Mouse (Mus musculus): ENCODE measurements around the gene Stim2.

Gene Stim2

DNA sequence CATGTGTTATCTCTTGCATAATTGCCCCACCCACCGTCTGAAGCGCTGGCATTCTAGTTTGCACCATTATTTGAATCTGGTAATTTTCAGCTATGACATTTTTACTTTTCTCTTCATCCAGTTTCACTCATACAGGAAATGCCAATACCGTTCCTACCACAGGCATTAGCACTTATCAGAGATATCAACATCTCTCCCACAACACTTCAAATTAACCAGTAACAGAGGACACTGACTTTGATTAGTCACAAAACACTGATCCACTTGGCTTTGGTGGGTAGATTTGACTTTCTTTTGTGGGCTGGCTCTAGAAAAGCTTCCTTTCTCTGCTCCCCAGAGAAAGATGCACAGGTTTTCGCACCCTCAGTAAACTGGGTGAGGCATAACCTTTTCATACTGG lies 3.7 kb upstream of the Stim2 start:
- no peak for DNase-seq (ENCODE audit: low read depth, low spot score)

DNA sequence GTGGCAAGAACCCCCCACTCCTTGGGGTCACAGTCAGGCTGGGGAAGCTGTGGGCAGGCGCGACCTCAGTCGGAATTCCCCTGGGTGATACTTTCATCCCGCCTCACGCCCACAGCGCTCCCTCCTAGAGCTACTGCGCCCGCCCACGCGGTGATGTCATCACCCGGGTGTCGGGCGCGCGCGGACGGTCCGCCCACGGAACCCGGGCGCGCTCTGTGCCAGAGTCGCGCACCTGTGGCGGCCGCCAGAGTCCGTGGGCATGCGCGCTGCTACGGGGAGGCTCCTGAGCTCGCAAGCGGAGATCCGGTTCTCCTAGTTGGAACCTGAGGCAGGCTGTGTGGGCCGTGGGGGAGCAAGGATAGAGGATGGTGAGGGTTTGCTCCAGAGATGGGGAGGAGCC lies 3.0 kb upstream of the Stim2 start:
- DNase-seq (ENCODE audit: low read depth, low spot score), result peak; percentile 71

DNA sequence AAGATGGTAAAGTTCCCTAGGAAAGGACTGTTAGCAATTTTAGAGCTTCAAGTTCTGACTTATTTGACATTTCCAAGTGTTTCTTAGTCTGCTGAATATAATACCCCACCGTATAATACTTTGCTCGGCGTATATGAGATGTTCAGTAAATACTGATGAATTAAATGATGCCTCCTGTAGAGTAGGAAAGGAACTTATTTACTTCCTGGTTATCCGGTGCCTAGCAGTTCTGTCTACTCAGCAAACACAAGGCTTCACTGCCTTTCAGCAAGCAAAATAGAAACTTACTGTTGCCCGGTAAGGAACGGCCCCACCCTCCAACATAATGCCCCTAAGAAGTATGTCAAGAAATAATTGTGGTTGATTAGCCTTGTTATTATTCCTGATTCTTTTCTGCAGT lies 1.5 kb upstream of the Stim2 start:
- DNase-seq (ENCODE audit: low read depth, low spot score), result no peak

DNA sequence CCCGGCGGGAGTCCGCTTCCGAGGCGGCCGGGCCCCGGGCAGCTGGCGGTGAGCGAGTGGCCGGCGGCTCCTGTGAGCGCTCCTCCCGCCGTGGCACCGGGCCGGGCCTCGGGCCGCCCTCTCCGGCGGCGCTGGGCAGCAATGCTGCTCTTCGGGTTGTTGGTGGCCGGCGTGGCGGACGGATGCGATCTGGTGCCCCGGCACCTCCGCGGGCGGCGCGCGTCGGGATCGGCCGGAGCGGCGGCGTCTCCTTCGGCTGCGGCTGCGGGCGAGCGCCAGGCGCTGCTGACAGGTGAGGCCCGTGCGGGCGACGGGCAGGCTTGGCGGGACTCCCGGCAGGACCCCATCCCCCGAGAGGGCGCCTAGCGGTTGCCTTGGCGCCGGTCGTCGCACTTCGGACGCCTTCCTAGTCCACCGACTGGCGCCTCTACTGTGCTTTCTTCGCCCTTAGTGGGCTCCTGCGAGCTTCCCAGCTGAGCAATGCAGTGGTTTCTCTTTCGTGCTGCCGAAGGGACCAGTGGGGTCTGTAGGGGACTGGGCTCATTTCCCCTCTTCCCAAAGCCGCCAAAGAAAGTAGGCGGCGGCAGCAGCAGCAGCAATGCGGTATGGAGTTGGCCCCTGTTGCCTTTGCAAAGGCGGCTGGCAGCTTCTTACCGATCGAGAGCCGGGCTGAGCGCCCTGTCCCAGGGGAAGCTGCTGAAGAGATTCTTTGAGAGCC lies 603 bp downstream of the Stim2 start:
- no peak for DNase-seq (ENCODE audit: low read depth, low spot score)

- no peak for DNase-seq (ENCODE audit: low read depth, low spot score)
Observed at GRCm38 (mm10) chr5:53999461-53999770, 1.1 kb downstream of the Stim2 start.

DNA sequence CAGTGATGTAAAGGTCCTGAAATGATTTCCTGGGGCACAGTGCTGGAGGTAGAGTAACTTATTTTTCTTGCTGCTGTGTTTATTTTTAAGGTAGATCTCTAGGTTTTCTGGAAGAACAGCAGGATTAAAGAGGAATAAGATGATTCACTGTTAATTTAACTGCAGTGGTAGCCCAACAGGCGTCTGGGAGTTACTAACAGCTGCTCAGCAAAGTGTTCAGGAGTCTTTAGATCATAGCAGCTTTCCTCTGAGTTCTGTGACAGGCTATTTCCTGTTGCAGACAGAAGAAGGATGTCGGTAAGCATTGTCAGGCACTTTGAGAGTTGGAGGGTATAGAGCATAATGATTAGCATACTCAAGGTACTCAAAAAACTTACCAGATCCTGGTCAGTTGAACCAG lies 1.5 kb downstream of the Stim2 start:
- no peak for DNase-seq (ENCODE audit: low read depth, low spot score)

DNA sequence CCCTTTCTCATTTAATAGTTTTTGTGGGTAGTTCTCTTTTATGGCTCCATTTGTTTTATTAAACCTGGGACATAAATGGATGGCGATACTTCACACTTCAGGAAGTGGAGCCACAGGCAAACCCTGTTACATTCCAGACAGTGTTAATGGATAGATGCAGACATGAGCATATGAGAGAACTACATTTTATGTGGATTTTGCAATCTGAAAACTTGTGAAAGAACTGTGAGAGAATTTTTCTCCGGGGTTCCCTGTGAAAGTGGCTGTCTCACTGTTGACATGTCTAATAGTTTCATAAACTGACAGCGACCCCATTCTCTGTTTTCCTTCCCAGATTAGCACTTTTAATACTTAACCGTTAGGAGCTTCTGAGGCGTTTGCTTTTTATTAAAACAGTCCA lies 2.7 kb downstream of the Stim2 start:
- DNase-seq (ENCODE audit: low read depth, low spot score), result no peak

- DNase-seq (ENCODE audit: low read depth, low spot score), result no peak
Observed at GRCm38 (mm10) chr5:54005111-54005864, 7.0 kb downstream of the Stim2 start.

DNA sequence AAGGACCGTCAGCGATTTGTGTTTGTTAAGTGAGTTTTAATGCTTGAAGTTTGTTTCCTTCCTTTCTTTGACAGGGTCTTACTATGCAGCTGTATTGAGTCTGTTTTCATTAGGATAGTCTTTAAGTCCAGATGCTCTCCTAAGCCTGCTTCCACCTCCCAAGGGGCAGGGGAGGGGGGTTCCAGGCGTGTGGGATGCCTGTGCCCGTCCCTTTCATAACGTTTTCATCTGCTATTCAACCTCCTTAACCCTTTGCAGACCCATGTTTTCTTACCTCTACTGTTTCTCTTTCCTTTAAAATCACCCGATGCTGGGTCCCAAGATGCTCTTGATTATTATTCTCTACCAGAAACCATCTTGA lies 7.5 kb downstream of the Stim2 start:
- DNase-seq (ENCODE audit: low read depth, low spot score), result no peak

GRCm38 (mm10) chr5:54006845-54007244 lies 8.5 kb downstream of the Stim2 start:
- DNase-seq (ENCODE audit: low read depth, low spot score), result no peak

- no peak for DNase-seq (ENCODE audit: low read depth, low spot score)
Observed at GRCm38 (mm10) chr5:54007617-54008016, 9.3 kb downstream of the Stim2 start.

GRCm38 (mm10) chr5:54013271-54013670 lies 15.0 kb downstream of the Stim2 start:
- DNase-seq (ENCODE audit: low read depth, low spot score), result no peak

DNA sequence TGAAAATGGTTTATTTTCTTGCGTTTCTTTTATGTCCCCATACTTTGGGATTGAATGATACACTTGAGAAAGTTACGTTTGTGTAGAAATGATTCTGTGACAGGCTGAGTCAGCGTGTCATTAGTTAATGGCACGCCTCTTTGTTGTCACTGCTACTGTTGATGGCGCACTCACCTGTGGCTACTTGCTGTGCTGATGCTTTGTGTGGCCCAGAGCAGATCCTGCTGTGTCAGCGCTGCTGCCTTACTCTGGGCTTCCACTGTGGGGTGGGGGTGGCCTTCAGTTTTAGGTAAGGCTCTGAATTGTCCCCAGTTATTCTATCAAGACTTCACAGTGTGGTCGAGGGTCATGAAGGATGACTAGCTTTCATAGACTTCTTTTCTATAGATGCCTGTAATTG lies 18.8 kb downstream of the Stim2 start:
- no peak for DNase-seq (ENCODE audit: low read depth, low spot score)

GRCm38 (mm10) chr5:54018856-54019255 lies 20.6 kb downstream of the Stim2 start:
- no peak for DNase-seq (ENCODE audit: low read depth, low spot score)

DNA sequence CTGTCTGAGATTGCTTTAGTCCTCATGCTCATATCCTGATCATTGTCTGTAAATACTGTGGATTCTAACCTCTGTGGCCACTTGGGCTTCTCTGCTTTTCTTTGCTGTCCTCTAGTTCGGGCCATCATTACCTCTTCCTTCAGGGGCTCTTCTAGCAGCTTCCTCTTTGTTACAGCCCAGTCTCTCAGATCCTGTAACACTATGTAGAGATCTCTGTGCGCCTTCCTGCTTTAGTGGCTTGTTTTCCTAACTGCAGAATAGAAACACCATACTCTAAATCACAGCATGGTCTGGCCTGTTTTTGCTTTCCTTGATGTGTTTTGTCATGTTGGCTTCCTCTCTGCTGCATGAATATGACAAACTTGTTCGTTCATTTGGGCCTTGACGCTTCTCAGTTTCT lies 21.2 kb downstream of the Stim2 start:
- DNase-seq (ENCODE audit: low read depth, low spot score), result no peak

GRCm38 (mm10) chr5:54024610-54025009 lies 26.3 kb downstream of the Stim2 start:
- no peak for DNase-seq (ENCODE audit: low read depth, low spot score)

GRCm38 (mm10) chr5:54025630-54026029 lies 27.3 kb downstream of the Stim2 start:
- no peak for DNase-seq (ENCODE audit: low read depth, low spot score)

DNA sequence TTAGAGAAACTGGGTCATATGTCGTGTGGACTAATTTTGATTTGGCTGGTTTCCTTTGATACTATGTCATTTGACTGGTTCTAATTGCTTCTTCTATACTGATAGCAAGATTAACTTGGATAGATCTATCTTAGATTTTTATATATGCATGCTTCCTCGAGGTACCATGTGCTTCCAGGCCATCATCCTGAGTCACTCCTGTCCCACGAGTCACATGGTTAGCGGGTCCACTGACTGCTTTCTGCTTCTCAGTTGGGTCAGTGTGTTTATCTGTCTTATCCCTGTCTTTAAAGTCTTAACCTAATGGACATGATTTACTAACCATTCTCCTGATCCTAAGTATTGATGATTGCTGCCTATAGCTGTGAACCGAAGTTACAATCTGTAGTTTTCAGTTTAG lies 34.9 kb downstream of the Stim2 start:
- DNase-seq (ENCODE audit: low read depth, low spot score), result no peak

DNA sequence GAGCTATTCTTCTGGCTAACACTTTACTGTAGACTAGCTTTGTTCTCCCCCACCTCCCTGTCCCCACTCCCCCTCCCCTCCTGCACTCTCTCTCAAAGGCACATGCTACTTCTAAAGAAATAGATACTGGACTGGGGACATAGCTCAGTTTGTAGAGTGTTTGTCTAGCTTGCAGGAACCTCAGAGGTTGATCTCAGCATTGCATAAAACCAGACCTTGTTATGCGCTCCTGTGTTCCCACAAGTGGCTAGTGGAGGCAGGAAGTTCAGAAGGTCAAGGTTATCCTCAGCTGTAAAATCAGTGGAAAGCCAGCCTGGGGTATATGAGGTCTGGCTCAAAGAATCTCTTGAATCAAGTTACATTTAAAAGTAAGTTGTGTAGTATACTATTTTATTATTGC lies 36.4 kb downstream of the Stim2 start:
- no peak for DNase-seq (ENCODE audit: low read depth, low spot score)

GRCm38 (mm10) chr5:54038615-54039014 lies 40.3 kb downstream of the Stim2 start:
- no peak for DNase-seq (ENCODE audit: low read depth, low spot score)

DNA sequence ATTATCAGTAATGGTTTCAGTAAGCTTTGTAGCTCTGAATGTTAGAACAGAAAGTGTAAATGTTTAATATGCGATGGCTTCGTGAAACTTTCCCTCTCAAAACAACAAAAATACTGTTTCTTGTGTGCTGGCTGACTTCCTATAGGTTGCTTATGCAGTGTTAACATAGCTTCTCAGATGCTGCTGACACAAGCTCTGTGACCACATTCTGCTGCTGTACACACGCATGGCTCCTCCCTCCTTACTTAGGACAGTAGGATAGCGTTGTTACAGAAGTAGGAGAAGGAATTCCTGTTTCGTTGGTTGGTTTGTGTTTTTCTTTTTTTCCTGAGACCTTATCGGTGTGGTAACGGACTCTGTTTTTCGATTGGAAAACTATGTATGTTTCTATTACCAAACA lies 42.2 kb downstream of the Stim2 start:
- DNase-seq (ENCODE audit: low read depth, low spot score), result no peak

- DNase-seq (ENCODE audit: low read depth, low spot score), result no peak
Observed at GRCm38 (mm10) chr5:54042013-54042412, 43.7 kb downstream of the Stim2 start.

GRCm38 (mm10) chr5:54045523-54045922 lies 47.2 kb downstream of the Stim2 start:
- DNase-seq (ENCODE audit: low read depth, low spot score), result no peak

DNA sequence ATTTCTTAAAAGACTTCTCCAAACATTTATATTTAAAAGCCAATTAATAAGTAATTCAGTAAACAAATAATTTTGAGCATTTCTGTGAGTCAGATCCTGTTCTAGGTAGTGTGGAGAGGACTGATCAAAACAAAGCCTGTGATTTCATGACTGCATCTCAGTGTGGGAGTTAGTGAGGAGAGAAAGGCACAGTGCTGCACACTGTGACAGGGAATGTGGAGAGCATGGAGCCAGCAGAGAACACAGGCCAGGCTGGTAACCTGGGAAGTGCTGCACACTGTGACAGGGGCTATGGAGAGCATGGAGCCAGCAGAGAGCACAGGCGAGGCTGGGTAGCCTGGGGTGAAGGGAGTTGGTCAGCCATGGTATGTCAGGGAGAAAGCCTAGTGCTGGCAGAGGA lies 48.1 kb downstream of the Stim2 start:
- DNase-seq (ENCODE audit: low read depth, low spot score), result no peak
